Mouse (Mus musculus): Measurements from ENCODE around the gene Plac1. TPM values are rescaled to one million over a fixed set of nuclear protein-coding genes. Genes with fewer than 3 reads are reported as not detected.

Gene Plac1
- total RNA-seq, 2 experiments from 2014 or later: 0.43 to 0.69 TPM

DNA sequence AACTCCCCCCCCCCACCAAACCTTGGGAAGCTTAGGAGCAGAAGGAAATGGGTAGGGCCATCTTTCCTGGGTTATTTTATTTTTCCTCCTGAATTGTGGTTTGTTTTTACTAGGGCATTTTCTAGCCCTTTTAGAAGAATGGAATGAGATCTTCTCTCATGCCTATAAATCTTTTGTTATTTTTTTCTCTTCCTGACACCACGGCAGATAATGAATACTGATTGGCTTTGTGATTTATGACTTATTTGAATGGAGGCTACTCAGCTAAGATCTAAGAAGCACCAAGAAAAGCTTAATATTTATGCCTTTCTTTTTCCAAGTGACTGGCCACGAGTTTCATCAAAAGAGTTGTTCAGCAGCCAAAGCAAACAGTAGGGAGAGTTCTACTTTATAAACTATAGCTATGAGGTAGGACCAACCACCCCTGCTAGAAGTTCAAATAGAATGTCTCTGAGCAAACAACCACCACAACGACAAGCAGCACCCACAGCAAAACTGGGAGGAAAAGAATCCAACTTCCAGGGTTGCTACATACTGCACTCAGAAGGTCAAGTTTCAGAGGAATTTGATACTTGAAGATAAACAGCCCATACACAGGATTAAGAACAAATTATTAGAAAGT, 35.1 kb downstream of the Plac1 start:
- no peak for DNase-seq
- intact Hi-C loops (cut with DNase I): no loop called here

DNA sequence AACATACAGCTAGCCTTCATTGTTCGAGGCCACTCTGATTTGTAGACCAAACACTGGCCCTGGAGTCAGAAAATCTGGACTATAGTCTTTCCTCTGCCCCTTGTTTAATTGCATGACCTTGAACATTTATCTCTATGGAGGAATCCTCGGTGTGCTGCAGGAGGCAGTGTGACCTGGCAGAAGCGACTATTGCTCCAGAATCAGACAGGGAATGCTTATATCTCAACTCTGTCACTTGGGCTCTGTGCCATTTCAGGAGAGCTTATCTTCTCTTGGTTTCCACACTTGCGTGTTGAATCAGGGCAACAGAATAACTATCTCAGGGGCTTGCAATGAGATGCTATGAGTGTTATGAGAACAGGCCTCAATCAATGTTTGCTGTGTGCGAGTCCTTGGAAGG, 38.3 kb downstream of the Plac1 start:
- intact Hi-C loops (cut with DNase I): no loop called here
- no peak for DNase-seq

DNA sequence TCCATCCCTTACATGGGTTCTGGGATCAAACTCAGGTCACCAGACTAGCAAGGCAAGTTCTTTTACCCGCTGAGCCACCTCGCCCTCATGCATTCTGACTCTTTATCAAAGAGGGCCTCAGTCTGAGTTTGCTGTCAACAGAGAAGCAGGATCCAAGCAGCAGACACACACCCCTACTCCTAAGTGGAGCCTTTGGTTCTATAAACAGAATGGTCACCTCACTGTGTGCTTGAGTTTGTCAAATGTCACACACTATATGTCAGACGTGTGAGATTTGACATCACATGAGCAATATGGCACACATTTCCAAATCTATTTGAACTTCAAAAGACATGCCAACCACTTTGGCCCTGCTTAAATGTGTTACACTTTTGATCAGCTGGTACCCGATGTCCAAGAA, 42.2 kb downstream of the Plac1 start:
- intact Hi-C loops (cut with DNase I): no loop called here
- no peak for DNase-seq

DNA sequence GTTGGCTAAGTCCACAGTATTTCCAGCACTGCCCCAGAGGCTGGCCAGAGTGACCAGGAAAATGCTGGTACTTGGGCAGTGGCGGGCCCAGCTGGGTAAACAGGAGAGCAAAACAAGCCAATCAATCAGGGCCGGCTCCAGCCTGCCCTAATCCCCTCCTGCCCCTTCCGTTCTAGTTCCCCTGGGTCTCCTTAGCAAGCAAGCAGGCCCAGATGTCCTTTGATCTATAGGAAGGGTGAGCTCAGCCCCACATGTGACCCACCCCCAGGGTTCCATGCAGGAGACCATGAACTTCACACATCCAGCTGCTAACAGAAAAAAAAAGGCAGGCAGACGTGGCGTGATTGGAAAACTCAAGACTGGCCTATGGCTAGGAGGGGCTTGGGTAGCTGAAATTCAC, 43.5 kb downstream of the Plac1 start:
- intact Hi-C loops (cut with DNase I): no loop called here
- no peak for DNase-seq

DNA sequence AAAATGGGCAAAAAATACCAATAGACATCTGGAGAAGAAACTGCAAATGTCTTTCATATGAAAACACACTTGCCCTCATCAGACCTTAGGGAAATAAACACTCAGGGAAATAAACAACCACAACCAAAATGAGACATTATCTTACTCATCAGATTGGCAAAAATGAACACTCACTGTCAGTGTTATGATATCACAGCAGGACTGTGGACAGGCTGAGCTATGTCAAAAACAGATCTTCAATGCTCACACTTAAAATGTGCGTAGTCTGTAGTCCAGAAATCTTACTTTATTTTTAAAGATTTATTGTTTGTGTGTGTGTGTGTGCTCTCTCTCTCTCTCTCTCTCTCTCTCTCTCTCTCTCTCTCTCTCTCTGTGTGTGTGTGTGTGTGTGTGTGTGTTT, 51.2 kb downstream of the Plac1 start:
- DNase-seq: no peak
- intact Hi-C loops (cut with DNase I): no loop called here

DNA sequence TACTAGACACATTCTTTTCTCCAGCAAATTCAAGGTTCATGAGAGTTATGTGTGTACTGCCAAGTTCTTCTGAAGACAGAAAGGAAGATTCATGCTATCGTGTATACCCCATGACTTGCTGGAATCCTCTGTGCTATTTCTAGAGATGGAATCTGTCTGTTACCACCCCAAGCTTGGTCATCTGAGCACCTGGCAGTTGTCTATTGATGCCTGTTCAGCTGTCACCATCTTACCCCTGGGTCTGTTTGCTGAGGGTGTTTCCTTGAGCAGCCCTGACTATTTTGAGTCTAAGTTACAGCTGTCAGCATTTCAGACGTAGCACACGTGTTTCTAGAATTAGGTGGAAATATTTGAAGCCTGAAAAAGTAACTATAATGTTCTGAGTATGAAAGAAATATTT, 60.1 kb downstream of the Plac1 start:
- no peak for DNase-seq
- intact Hi-C loops (cut with DNase I): no loop called here

DNA sequence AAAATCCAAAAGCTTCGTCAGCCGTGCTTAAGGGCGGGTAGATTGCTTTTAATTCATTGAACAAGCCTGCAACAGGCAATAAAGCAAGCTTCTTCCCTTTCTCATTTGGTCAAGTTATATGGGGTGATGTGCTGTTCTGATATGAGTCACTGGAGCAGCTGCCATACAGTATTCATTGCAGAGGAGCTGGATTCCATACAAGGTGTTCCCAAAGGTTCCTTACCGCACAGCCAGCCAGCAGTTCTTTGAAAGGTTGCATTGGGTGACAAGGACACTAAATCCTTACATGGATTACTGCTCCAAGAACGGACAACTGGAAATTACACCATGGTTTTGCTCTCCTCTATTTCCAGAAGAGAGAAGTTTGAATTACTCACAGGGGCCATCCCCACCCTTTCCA, 63.6 kb downstream of the Plac1 start:
- DNase-seq: no peak
- intact Hi-C loops (cut with DNase I): no loop called here

DNA sequence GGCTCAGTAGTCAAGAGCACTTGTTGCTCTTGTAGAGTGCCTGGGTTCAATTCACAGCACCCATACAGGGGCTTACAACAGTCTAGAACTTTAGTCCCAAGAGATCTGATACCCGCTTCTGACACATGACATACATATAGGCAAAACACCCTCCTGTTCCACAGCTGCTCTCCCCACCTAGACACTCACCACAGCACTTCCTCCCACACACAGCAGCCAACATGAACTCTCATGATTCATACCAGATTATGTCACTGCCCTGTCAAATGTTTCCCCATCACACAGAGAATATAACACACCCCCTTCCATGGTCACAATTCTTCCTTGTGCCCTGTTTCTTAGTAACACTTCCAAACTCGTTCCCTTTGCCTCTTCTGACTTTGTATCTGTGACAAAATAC, 71.3 kb downstream of the Plac1 start:
- intact Hi-C loops (cut with DNase I): loop anchor here (5.0 kb wide), 1 partner anchor 44 kb away; no protein-coding TSS in a partner anchor
- no peak for DNase-seq

DNA sequence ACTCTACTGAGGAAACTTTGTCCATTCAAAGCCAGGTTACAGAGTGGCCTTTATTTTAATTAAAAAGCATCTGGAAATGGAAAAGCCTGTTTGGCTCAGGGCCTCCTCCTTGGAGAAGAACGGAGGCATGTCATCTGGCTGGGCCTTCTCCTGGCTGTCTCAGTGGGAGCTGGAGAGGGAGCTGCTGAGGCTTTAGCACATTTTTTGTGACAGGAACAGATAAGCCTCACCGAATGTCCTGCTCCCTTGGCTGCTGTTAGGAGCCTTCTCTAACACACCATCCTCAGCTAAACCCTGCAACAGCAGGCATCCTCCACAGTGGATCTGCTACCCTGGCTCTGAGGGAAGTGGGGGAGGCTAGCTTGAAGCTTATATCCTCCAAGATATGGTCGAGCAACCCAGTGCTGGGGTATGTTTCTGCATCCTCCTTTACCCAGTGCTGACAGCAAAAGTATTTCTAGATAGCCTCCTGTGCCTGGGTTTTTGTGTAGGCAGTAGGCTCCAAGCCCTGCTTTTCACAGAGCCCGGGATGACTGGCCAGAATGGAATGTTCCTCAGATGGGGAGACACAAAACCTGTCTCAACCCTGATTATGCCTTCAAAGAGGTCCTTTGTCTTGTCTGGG, 72.9 kb downstream of the Plac1 start:
- peak; percentile 44 to 57 for DNase-seq
- intact Hi-C loops (cut with DNase I): loop anchor here (5.0 kb wide), 1 partner anchor 45 kb away; no protein-coding TSS in a partner anchor

DNA sequence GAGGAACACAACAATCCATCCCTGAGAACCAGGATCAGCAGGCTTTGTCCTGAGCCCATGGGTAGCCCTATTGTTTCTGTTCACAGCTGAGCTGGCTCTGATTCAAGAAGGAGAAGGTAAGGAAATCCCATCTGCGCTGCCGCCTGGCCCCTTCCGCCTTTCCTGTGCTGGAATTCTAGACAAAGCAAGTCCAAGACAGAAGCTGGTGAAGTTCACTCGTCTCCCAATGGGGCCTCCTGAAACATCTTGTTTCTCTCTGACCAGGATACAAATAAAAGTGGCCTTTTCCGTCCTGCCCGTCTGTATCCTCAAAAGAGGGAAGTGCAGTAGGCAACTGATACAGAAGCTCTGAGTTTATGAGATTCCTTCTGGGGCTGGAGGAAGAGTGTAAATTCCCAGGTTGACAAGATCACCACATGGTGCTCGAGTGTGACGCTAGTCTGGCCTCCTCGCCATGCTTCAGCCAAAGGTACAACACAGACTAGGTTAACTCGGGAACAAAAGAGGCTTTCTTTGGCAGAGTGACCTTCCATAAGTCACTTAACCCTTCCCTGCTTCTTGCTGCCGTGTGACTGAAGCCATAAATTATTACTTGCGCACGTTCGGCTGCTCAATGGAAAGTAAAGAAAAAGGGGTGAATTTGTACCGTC, 73.5 kb downstream of the Plac1 start:
- peak; percentile 27 for DNase-seq
- intact Hi-C loops (cut with DNase I): loop anchor here (5.0 kb wide), 1 partner anchor 46 kb away; no protein-coding TSS in a partner anchor

DNA sequence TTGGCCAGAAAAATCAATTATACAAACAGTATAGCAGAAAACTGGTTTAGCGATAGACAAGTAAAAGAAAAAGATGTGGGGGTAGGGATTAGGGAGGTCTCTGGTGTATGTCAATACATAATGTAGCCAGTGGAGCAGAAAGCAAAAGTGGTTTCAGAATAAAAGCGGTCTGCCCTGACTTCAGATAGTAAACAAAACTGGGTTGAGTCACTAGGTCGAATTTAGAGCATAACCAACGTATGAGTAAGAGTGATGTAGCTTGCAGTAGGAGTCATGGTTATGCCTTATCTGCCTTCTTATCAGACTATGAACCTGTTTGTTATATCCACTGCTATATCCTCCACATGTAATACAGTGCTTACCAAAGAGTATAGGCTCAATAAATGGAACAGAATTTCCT, 77.3 kb downstream of the Plac1 start:
- intact Hi-C loops (cut with DNase I): no loop called here
- no peak for DNase-seq

DNA sequence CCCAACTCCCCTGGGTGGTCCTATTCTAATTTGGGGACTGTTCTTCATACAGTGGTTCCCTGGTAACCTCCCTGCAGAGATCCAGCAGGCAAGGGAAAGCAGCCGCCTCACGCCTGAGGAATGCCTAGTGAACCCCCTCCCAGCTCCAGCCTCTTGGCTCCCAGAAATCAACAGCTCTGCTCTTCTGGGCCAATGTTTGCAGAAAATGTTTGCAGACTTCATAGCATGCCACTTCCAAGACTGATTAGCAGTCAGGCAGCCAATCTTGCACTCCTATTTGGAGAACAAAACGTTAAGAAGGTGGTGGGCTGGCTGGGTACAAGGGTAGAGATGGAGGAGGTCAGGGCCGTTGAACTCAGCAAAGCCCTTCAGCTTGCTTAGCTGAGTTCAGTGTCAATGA, 78.3 kb downstream of the Plac1 start:
- peak in 1 of 2 experiments; percentile 21 for DNase-seq
- intact Hi-C loops (cut with DNase I): no loop called here

DNA sequence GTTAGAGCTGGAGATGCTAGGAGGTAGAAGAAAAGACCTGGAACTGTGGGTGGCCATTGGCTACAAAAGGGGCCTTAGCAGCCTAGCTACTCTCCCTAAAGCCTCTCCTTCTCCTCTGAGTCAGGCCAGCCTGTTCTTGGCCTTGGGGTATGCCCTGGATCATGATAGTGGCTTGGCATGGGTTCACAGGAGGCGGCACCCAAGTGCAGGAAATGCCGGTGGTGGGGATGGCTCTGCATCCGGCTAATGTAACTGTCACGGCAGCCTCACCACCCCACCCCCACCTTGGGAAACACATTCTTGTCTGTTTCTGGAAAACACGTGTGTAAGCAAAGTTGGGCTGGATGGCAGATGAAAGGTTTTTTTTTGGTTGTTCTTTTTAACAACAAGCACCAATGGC, 78.8 kb downstream of the Plac1 start:
- DNase-seq: peak; percentile 25 to 36
- intact Hi-C loops (cut with DNase I): no loop called here

DNA sequence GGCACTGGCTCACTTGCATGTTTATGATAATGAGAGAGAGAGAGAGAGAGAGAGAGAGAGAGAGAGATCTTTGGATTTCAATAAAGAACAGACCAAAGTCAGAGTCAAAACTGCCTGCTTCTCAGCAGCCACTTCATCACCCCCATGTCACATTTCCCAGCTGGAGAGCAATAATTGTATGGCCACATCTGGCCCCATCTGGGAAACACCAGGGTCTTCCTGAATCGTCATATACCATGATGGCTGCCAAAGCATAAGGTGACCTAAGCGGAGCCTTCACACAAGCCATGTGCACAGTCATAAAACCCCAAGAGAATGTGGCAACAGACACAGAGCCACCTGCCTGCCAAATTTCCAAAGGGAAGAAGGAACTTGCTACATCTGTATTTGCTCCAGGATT, 91.9 kb downstream of the Plac1 start:
- peak; percentile 33 to 40 for DNase-seq
- intact Hi-C loops (cut with DNase I): no loop called here

DNA sequence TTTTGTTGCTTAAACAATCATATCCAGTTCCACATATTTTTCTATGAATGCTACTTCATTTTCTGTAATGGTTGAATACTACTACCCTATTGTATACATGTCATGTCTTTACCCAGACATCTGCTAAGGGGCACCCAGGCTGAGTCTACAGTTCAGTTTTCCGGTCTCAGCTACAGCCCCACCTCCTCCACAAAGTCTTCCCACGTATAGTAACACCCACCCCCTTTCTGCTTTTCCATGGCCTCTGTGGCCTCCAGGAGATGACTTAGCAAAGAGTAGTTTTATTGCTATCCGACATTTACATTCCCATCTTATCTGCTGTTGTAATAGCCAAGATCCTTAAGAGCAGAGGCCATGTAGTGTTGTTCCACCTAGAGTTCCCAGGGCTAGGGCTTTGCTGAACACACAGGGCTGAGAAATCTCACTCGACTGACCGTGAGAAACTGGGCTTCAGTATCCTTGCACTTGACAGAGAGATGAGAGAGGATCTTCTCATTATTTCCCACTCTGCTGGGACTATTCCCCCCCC, 93.5 kb downstream of the Plac1 start:
- intact Hi-C loops (cut with DNase I): no loop called here
- no peak for DNase-seq

DNA sequence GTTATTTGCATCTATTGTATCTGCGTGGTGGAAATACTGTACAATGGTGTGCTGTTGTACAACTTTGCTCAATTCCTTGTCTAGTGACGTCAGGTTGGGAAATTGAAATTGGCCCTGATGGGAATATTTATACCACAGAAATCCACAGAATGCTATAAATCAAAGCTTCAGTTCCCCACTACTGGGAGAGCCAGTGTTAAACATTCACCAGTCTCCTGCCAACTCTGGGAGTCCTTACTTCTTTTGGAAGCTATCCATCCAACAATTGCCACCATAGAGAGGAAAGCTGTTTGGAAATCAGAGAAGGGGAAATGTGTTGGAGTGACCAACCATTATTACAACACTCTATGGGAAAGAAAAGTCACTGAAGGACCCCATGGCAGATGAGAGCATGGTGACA, 100.3 kb downstream of the Plac1 start:
- intact Hi-C loops (cut with DNase I): no loop called here
- no peak for DNase-seq

DNA sequence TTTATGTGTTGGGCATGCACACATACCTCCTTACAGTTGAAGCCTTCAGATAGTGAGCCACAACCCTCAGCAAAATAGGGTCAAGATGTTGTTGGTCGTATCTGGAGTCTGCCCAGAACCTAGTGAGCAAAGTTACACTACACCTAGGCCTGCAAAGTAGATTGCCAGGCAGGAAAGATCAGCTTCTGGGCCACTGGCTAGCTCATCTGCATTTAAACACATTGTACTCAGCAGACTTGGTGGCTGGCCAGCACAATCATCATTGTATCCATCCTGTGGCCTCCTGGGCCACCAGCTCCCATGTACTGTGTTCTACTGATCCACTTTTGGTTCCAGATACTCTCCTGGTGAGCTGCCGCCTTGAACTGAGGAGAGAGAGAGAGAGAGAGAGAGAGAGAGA, 102.8 kb downstream of the Plac1 start:
- intact Hi-C loops (cut with DNase I): no loop called here
- DNase-seq: peak; percentile 20 to 23

DNA sequence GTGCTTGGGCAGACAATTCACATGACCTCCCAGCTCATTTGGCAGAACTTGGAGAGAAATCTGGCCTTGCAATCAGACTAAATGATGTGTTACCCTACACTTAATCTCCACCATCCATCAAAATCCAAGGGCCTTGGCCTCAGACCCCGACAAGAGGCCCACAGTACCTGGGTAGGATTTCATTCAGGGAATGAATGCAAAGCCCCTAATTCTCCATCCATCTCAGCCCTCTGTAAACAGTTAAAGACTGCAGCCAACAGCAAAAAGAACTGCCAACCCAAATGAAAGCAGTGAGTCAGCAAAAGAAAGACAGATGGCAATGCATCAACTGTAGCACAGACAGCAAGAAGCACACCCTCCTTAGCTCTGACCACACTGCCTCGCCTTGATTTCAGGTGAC, 110.4 kb downstream of the Plac1 start:
- no peak for DNase-seq
- intact Hi-C loops (cut with DNase I): no loop called here

DNA sequence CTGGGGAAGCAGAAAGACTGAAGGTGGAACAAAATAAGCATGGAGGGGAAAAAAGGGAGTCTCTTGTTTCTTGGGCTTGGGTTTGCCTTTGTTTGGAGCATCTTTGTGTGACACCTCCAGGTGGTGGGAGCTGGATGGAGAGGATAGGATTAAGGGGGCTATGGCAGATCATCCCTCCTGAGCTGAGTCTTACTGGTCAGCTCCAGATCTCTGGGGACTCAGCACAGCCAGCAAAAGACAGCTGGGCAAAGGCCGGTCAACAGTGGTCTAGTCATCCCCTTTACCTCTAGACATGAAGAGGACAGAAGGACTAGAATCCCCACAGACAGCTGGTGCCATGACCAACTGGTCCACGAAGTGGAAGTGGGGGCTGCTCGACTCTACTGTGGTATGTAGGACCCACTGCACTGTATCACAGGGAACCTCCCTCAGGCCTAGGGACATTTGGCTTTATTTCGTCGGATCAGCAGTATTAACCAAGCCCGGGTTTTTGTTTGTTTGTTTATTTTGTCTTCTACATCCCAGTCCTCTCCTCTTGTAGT, 113.3 kb downstream of the Plac1 start:
- DNase-seq: no peak
- intact Hi-C loops (cut with DNase I): no loop called here

DNA sequence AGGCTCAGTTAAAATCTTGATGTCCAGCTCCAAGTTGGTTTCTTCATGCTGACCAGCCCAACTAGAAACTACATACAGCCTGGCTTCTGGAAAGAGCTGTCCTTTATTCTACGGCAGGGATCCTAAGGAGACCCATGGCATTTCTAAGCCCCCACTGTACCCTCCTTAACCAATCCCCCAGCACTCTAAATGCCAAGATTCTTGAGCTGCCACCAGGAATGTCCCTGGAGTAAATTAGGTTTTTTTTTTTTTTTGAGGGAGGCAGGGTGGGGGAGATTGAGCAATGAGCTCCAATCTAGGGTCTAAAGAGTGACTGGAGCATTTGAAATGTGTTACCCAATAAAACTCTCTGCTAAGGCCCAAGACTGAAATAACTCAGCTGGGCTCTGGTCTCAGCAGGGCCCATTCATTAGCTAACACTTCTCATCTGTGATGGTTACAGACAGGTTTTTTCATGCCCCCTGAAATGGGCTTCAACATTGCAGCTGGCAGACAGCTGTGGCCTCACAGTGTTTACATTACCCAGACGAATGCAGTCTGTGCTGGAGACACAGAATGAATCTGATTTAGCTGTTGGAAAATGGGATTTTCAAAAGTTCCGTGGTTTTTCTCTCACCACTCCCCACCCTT, 114.0 kb downstream of the Plac1 start:
- no peak for DNase-seq
- intact Hi-C loops (cut with DNase I): no loop called here

DNA sequence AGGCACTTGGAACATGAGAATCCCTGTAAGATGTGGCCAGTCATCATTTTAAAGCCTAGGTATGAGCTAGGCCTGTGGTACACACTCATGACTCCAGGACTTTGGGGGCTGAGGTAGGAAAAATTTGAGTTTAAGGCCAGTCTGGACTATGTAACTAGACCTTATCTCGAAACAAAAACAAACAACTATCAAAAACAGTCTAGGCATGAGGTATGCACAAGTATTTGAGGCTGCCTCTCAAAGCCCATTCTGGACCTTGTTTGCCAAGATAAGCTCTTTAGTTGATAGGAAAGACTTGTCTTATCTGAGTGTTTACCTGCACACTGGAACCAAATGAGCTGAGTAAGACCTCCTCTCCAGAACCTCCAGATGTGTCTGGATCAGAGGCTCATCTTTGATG, 116.3 kb downstream of the Plac1 start:
- no peak for DNase-seq
- intact Hi-C loops (cut with DNase I): no loop called here

Measured in heart, postnatal 10 days (tissue).